ENCODE assay signal across 9 mouse cellular contexts in genomic region chrX:103615453-103615852, GRCm38 (mm10). TPM values are rescaled to one million over a fixed set of nuclear protein-coding genes. Genes with fewer than 3 reads are reported as not detected.
A peak's percentile ranks its signal among the peaks of the same experiment; 100 is the strongest.
DNase-seq lines count a peak whose midpoint lies in the region; ATAC-seq and TF ChIP-seq lines count a peak whose summit lies in the region.
"Had no signal": no experiment of that assay in that cellular context is flagged by ENCODE, and none has a peak within 500 bp of the region (broad histone marks: within the 10 kb centered on the region; RNA-seq: fewer than 3 reads in every experiment).

No protein-coding gene starts in this region.

- H3K36me3 ChIP-seq in lung, postnatal 0 days (ENCODE audit: insufficient read depth, low read length) = no peaks in the 10 kb centered on the region
- H3K36me3 ChIP-seq in forebrain, embryonic 15.5 days = 0 out of 2 replicates have a peak, but pooled peaks cover 3% of the 10 kb centered on the region
- H3K36me3 ChIP-seq in limb, embryonic 15.5 days = peaks cover 3% of the 10 kb centered on the region
- H3K36me3 ChIP-seq in stomach, embryonic 16.5 days (ENCODE audit: control insufficient read depth, insufficient read depth, low read length) = no peaks in the 10 kb centered on the region

- H3K4me1 ChIP-seq in lung, postnatal 0 days (ENCODE audit: insufficient read depth, low read depth, low read length) = no peaks in the 10 kb centered on the region
- H3K4me1 ChIP-seq in forebrain, embryonic 15.5 days = peaks cover 17% of the 10 kb centered on the region
- 0 out of 2 replicates have a peak, but pooled peaks cover 4% of the 10 kb centered on the region for H3K4me1 ChIP-seq in limb, embryonic 15.5 days
- peaks cover 3% of the 10 kb centered on the region; the same call in 1 of the 2 replicates for H3K4me1 ChIP-seq in stomach, embryonic 16.5 days (ENCODE audit: control insufficient read depth, insufficient read depth, low read length)

- TF ChIP-seq EP300 in lung, postnatal 0 days (IDR thresholded peaks at IDR 0.05) = no peak

- H3K4me2 ChIP-seq in lung, postnatal 0 days (replicated peaks; ENCODE audit: low read depth, low read length) = peak overlapping the region; percentile 57
- H3K4me2 ChIP-seq in forebrain, embryonic 15.5 days (replicated peaks) = peak overlapping the region; percentile 55
- peak overlapping the region; percentile 50 for H3K4me2 ChIP-seq in limb, embryonic 15.5 days
- peak overlapping the region; percentile 66 for H3K4me2 ChIP-seq in stomach, embryonic 16.5 days (ENCODE audit: low read depth, low read length)

- H3K4me3 ChIP-seq in lung, postnatal 0 days (ENCODE audit: low read depth, low read length) = no peak overlapping the region; the same call in 1 of the 2 replicates
- H3K4me3 ChIP-seq in forebrain, embryonic 15.5 days = 0 out of 2 replicates have a peak overlapping the region, but pooled peaks have one; percentile 48
- peak overlapping the region; percentile 46 for H3K4me3 ChIP-seq in limb, embryonic 15.5 days
- peak overlapping the region; percentile 58 for H3K4me3 ChIP-seq in stomach, embryonic 16.5 days (replicated peaks; ENCODE audit: low read length)

- no peaks in the 10 kb centered on the region for H3K9me3 ChIP-seq in lung, postnatal 0 days (ENCODE audit: low read length)
- H3K9me3 ChIP-seq in forebrain, embryonic 15.5 days = no peaks in the 10 kb centered on the region
- no peaks in the 10 kb centered on the region for H3K9me3 ChIP-seq in limb, embryonic 15.5 days
- H3K9me3 ChIP-seq in stomach, embryonic 16.5 days (replicated peaks; ENCODE audit: control insufficient read depth, low read length) = no peaks in the 10 kb centered on the region

- no peak for ATAC-seq in lung, postnatal 0 days
- ATAC-seq in forebrain, embryonic 15.5 days (replicated peaks) = no peak
- no peak for ATAC-seq in limb, embryonic 15.5 days (ENCODE audit: insufficient number of reproducible peaks, low FRiP score, low TSS enrichment, low read depth)
- ATAC-seq in stomach, embryonic 16.5 days (ENCODE audit: insufficient read depth, low FRiP score) = no peak

- H3K9ac ChIP-seq in lung, postnatal 0 days (replicated peaks; ENCODE audit: low read depth) = no peak overlapping the region
- peak overlapping the region; percentile 46; the same call in 1 of the 2 replicates for H3K9ac ChIP-seq in forebrain, embryonic 15.5 days (replicated peaks)
- H3K9ac ChIP-seq in limb, embryonic 15.5 days = no peak overlapping the region
- peak overlapping the region; percentile 70 for H3K9ac ChIP-seq in stomach, embryonic 16.5 days (ENCODE audit: low read length)

- DNase-seq in lung, postnatal 0 days (ENCODE audit: low spot score) = no peak
- DNase-seq in lung, postnatal 36 days = no peak
- DNase-seq in adrenal gland, adult 8-10 months = no peak
- no peak for DNase-seq in right cerebral cortex, adult 18-20 months

- no peaks in the 10 kb centered on the region for H3K27me3 ChIP-seq in lung, postnatal 0 days (replicated peaks; ENCODE audit: insufficient read depth, low read length)
- H3K27me3 ChIP-seq in forebrain, embryonic 15.5 days = no peaks in the 10 kb centered on the region
- no peaks in the 10 kb centered on the region for H3K27me3 ChIP-seq in limb, embryonic 15.5 days
- H3K27me3 ChIP-seq in stomach, embryonic 16.5 days (ENCODE audit: control insufficient read depth, insufficient read depth, low read length) = no peaks in the 10 kb centered on the region

- no peak for TF ChIP-seq CTCF in lung, postnatal 0 days (IDR thresholded peaks at IDR 0.05)

- WGBS in lung, postnatal 0 days = 62% methylated on average over 4 of the region's 4 CpGs
- 70% methylated on average over 4 of the region's 4 CpGs for WGBS in forebrain, embryonic 15.5 days
- WGBS in limb, embryonic 15.5 days = 69% methylated on average over 4 of the region's 4 CpGs
- 71% methylated on average over 4 of the region's 4 CpGs for WGBS in stomach, embryonic 16.5 days

- no peak overlapping the region for H3K27ac ChIP-seq in lung, postnatal 0 days (ENCODE audit: low read length)
- H3K27ac ChIP-seq in forebrain, embryonic 15.5 days (replicated peaks) = peak overlapping the region; percentile 94
- peak overlapping the region; percentile 95 for H3K27ac ChIP-seq in limb, embryonic 15.5 days
- peak overlapping the region; percentile 97; the same call in 1 of the 2 replicates for H3K27ac ChIP-seq in stomach, embryonic 16.5 days (ENCODE audit: low read length)

RNA-seq across cellular contexts. Expression of gene Zcchc13, which starts 14.9 kb away (rescaled TPM):
- not detected in 2 replicates for polyA plus RNA-seq in lung, postnatal 0 days (2015; fragmentation: Nextera tagmentation; extraction: Ambion mirVana)
- polyA plus RNA-seq in forebrain, embryonic 15.5 days (2015; fragmentation: Nextera tagmentation; extraction: Ambion mirVana) = not detected in 2 replicates
- not detected in 2 replicates for polyA plus RNA-seq in limb, embryonic 15.5 days (2015; fragmentation: Nextera tagmentation; extraction: Ambion mirVana)
- not detected in 2 replicates for polyA plus RNA-seq in stomach, embryonic 16.5 days (2015; fragmentation: Nextera tagmentation; extraction: Ambion mirVana)
- total RNA-seq in adrenal gland, adult 8-10 months (2022) = not detected
- total RNA-seq: adrenal gland, postnatal 10 days; layer of hippocampus, adult 2 months had no signal

Comparison
In these comparisons a context has a peak if more than half of its experiments do, and no peak if none do; other contexts are left out.
1. H3K9ac ChIP-seq: peak in forebrain, embryonic 15.5 days (single experiment) and stomach, embryonic 16.5 days (single experiment); none in lung, postnatal 0 days (single experiment) and limb, embryonic 15.5 days (single experiment).
2. Peak in every context shown above with its lines, with median percentiles within 50 percentile points of each other: H3K4me2 ChIP-seq.